Mouse (Mus musculus) gastrocnemius, adult 18-20 months (tissue): ENCODE results near the gene Stat1. TPM values are rescaled to one million over a fixed set of nuclear protein-coding genes. Genes with fewer than 3 reads are reported as not detected.

ENCODE experiments used
- DNase-seq: peaks from one replicate; pipeline ENCODE4 v3.0.0; 2021; ENCODE audit warnings: low spot score
- total RNA-seq, 2 experiments: library from RNA; stranded (reverse); gene quantifications; 2 replicates each; pipeline ENCODE4 v1.2.3; 2021

Stat1 gene
- total RNA-seq, 2 experiments from 2014 or later: 11.7 to 11.8 TPM

DNA sequence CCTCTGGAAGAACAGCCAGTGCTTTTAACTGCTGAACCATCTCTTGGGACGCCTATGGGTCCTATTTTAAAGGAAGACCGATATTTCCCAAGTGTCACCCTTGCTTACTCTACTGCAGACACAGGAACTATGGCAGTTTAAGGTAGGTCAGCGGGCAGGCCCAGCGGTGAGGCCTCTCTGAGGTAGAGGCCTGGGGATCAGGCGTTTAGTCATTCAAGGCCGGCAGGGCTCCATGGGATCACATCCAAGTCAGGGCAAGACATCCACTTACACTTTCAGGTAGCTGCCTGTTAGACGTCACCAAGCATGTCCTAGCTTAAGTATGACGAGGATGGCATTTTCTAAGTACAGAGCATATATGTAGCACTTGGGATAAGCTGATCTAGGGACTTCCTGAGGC lies 41.9 kb downstream of the Stat1 start:
- DNase-seq: no peak

DNA sequence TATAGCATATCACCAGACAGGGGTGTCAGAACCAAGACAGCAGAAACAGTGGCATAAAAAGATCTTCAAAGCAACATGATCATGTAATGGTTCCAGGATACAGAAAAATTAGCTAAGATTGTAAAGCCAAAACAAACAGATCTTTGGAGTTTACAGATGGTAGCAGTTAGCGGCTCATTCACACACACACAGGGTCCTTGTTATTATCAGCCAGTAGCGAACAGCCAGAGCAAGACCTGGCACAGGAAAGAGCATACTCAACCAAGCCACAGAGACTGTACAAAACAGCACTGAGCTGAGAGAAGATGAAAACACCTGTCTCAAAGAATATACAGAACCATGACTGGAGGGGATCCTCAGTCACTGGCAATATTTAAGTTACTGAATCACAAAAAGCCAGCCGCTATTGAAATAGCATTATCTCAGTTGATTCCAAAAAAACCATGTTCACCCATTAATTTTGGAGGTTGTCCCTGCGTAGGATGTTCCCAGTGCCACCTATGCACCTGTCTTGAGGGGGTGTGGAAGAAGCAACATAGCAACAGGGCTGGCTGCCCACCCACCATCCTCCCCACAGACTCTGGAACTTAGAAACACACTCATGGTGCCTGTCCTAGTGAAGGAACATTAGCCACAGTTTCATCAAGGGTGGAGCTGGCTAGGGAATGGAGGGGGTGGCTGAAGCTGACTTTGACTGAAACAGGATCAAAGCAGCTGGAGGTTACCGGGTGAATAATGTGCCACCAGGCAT lies 44.6 kb downstream of the Stat1 start:
- DNase-seq: no peak

DNA sequence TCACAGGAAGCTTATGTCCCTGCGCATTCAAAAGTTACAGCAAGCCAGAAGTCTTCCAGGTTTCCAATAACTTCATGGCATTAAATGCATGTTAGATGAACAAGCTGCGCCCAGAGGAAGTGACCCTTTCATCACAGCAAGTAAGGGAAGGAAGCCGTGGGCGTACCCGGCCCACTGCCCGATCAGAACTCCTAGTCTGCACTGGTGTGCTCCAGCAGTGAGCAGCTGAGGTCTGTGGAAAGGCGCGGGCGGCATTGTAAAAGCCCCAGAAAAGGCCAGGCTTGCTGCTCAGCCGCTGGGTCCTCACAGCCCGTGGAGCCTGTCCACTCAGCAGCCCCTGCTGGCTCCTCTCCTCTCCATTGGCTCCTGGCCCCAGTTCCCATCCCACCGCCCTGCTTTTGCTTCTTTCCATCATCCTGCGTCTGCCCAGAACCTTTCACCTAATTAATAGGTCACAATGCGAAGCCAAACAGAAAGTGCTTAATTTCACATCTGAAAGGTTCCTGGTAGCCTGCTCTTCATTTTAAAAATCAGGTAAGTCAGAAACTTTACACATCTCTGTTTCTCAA lies 47.5 kb downstream of the Stat1 start:
- no peak for DNase-seq

DNA sequence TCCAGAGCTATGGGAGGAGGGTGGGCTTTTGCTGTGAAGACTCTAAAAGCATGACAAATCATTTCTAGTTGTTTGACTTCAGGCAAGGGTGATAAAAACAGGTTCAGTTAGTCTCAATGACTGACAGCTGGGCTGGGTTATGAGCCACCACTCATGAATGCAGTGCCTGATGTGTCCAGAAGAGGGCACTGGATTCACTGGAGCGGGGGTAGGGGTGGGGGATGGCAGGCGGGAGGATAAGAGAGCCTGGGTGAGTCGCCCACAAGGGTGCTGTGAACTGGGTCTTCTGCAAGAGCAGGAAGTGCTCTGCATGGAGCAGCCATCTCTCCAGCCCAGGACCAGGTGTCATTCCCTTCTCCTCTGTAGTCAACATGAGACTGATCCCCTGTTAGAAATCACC lies 50.8 kb downstream of the Stat1 start:
- DNase-seq: peak; percentile 38

DNA sequence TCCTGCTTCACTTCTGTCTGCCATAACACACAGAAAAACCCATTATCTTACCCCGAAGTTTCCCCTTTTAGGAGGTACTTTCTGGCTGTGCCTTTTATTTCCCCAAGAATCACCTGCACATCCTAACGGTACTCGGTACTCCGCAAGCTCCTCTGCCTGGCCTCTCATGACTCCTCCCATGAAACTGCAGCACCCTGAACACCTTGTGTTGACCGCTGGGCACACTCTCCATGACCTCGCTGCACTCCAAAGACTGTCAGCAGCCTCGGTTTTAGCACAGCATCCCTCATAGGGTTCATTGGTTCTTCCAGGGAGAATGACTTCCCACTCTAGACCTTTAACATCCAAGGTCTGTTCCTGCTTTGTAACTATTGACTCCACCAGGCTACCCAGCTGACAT lies 51.5 kb downstream of the Stat1 start:
- no peak for DNase-seq

DNA sequence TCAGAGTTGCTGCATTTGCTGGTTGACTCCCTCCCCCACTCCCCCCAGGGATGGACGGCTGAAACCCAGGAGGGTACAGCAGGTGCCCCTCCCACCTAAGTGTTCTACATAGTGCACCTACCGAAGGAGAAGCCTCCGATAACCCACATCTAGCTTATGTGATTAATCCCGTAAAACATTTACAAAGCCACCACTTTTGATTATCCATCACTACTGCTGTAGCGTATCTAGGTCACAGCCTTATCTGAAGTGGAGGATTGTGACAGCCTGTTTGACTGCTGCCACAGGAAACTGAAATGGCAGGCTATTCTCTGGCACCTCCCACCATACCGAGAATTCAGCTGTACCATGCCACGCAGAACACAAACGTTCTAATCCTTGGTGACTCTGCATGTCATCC lies 52.0 kb downstream of the Stat1 start:
- DNase-seq: no peak

DNA sequence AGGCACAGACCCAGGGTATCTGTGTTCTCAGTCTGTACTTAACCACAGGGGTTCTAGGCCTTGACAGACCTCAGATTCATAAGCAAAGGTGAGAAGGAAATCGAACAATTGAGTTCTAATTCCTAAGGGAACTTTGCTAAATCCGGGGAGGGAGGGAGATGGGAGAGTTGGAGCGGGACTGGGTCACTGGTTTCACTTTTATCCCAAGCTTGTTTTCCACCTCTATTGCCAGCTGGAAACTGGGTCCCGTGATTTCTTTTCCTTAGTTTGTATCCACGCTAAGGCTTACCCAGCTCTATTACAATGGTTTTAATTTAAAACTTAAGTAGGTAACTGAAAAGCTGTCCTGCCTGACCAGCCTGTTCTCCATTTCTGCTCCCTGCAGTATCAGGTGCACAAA lies 56.1 kb downstream of the Stat1 start:
- DNase-seq: no peak

DNA sequence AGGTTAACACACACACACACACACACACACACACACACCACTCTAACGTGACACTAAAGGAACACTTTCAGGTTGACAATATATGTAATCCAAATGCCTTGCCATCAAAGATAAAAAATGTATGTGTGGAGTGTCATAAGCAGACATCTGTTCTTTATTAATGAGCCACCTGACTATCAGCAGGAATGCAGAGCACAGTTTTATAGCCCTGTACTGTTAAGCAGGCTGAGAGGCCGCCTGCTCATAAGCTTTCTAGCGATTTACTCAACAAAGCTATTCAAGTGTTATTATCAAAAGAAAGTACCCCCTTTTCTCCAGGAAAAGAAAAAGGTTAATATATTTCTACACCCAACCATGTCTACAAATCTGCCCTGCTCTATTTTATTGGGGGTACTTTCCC lies 56.7 kb downstream of the Stat1 start:
- no peak for DNase-seq

DNA sequence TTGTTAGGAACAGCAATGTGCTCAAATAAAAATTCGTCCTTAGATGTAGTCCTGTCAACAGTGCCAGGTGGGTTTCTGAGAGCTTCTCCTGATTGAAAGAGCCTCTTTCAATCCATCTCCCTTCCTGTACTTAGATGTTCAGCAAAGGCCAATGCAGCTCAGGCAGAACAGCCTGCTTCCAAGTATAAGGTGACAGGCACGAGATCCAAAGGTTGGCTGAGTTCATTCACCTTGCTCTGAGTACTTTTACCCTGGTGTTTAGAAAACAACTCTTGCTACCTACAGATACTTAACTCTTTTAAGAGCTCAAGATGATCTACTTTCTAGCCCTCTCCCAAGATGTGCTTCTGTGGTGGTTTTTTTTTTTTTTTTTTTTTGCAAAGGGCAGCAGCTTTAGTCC lies 57.8 kb downstream of the Stat1 start:
- peak; percentile 20 for DNase-seq

DNA sequence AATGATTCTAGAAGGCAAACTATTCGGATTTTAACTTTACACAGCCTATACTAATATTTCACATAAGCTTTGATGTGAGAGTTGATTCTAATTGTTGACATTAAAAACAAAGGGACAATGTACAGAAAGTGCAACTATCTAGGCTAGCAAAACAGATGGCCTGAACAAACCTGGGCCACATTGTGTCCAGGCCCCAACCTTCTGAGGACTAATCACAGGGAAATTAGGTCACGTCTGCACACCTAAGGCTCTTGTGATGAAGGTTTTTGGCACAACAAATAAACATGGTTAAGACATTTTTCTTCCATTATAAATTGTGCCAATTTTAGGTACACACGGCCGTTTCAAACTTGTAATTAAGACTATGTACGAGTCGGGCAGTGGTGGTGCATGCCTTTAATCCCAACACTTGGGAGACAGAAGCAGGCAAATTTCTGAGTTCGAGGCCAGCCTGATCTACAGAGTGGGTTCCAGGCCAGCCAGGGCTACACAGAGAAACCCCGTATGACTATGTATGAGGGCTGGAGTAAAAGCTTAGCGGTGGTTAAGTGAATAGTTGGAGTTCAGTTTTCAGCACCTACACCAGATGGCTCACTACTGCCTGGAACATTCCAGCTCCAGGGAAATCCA lies 60.8 kb downstream of the Stat1 start:
- no peak for DNase-seq

DNA sequence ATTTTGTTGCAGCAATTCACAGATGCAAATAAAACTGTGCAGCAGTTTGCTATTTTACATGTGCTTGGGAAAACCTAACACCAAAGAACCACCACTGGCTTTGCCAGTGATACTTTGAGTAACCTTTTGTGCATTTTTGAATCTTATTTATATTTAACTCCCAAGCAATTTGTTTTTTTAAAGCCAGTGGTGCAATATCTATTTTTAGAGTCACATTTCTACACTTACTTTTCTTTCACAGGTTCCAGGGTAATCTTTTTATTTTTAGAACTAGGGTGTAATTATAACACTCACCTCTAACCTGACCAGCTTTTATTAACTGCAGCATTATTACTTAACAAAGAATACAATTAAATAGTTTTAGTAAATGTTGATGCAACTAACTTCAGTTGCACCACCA lies 62.8 kb downstream of the Stat1 start:
- no peak for DNase-seq

DNA sequence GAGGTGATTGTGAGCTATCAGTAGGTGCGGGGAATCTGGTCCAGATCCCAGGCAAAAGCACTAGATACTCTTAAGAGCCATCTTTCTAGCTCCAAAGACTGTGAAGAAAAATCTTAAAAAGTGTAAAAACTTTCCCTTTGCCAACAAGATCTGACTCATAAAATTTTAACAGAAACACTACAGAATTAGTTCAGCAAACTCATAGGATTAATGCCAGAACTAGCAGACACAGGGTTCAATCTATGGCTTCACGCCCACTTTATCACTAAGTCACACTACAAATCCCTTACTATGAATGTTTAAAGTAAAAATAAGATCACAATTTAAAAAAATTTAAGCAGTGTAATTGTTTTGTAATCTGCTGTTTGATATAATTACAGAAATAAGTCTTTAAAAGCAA lies 63.8 kb downstream of the Stat1 start:
- no peak for DNase-seq

Other genes starting within 250 kb of the Stat1 start
- 10 to 100 TPM in 1 of 2 experiments, 1 to 10 TPM in 1; 8.3 to 13.2 TPM for gene Myo1b, start 203.4 kb upstream of the Stat1 start, total RNA-seq
- under 1 TPM; 0.17 to 0.18 TPM for gene Stat4, start 132.3 kb upstream of the Stat1 start, total RNA-seq
- gene Gls, start 113.8 kb downstream of the Stat1 start, total RNA-seq: 10 to 100 TPM; 81.6 to 85.6 TPM